Mouse (Mus musculus): Measurements from ENCODE around the gene Zfp638. TPM values are rescaled to one million over a fixed set of nuclear protein-coding genes. Genes with fewer than 3 reads are reported as not detected.
"Not testable (repeated sequence)": the region's sequence is repeated elsewhere in the genome, so short reads cannot be mapped to it uniquely, and the experiment has no call there.

Gene Zfp638
- polyA plus RNA-seq, 1 experiment from 2014 or later = 65.0 TPM

GRCm38 (mm10) chr6:84009172-84009872, 142.4 kb downstream of the Zfp638 start:
- DNase-seq (ENCODE audit: low spot score) = peak; percentile 49
- H3K9ac ChIP-seq (ENCODE audit: low read length) = peak overlapping the region; percentile 29; the same call in 1 of the 2 replicates
- WGBS = 16% methylated on average over 8 of the region's 8 CpGs

GRCm38 (mm10) chr6:84009915-84010302, 143.0 kb downstream of the Zfp638 start:
- H3K27ac ChIP-seq (ENCODE audit: low read depth) = peak overlapping the region; percentile 55; the same call in 1 of the 2 replicates
- no peak overlapping the region for H3K9ac ChIP-seq (ENCODE audit: low read length)
- no peaks in the 10 kb centered on the region for H3K27me3 ChIP-seq (replicated peaks; ENCODE audit: control insufficient read depth, insufficient read depth, low read length)
- H3K36me3 ChIP-seq (ENCODE audit: control insufficient read depth, insufficient read depth, low read length) = no peaks in the 10 kb centered on the region
- 32% methylated on average over 4 of the region's 4 CpGs for WGBS
- DNase-seq (ENCODE audit: low spot score) (no peak), ATAC-seq (replicated peaks; ENCODE audit: low FRiP score, low TSS enrichment, low read depth) (no peak)
- peak overlapping the region; percentile 85 for H3K4me2 ChIP-seq (ENCODE audit: low read length)
- no peaks in the 10 kb centered on the region for H3K9me3 ChIP-seq (ENCODE audit: control insufficient read depth, low read length)
- H3K4me3 ChIP-seq (ENCODE audit: low read depth, low read length) = no peak overlapping the region
- H3K4me1 ChIP-seq (replicated peaks; ENCODE audit: control insufficient read depth, insufficient read depth, low read length) = peaks cover 21% of the 10 kb centered on the region

More at GRCm38 (mm10) chr6:84009172-84009872, 142.4 kb downstream of the Zfp638 start:
- H3K4me2 ChIP-seq (ENCODE audit: low read length) = peak overlapping the region; percentile 85
- H3K36me3 ChIP-seq (ENCODE audit: control insufficient read depth, insufficient read depth, low read length) = no peaks in the 10 kb centered on the region
- H3K27ac ChIP-seq (ENCODE audit: low read depth) = peak overlapping the region; percentile 47; the same call in 1 of the 2 replicates
- H3K4me1 ChIP-seq (replicated peaks; ENCODE audit: control insufficient read depth, insufficient read depth, low read length) = peaks cover 21% of the 10 kb centered on the region
- no peak for ATAC-seq (replicated peaks; ENCODE audit: low FRiP score, low TSS enrichment, low read depth)
- no peaks in the 10 kb centered on the region for H3K27me3 ChIP-seq (replicated peaks; ENCODE audit: control insufficient read depth, insufficient read depth, low read length)
- no peaks in the 10 kb centered on the region for H3K9me3 ChIP-seq (ENCODE audit: control insufficient read depth, low read length)
- H3K4me3 ChIP-seq (ENCODE audit: low read depth, low read length) = peak overlapping the region; percentile 40

GRCm38 (mm10) chr6:84010303-84011225, 143.7 kb downstream of the Zfp638 start:
- DNase-seq (ENCODE audit: low spot score) (peak; percentile 59), ATAC-seq (replicated peaks; ENCODE audit: low FRiP score, low TSS enrichment, low read depth) (peak; percentile 58)
- H3K9me3 ChIP-seq (ENCODE audit: control insufficient read depth, low read length) = no peaks in the 10 kb centered on the region
- H3K4me1 ChIP-seq (replicated peaks; ENCODE audit: control insufficient read depth, insufficient read depth, low read length) = peaks cover 21% of the 10 kb centered on the region
- H3K4me3 ChIP-seq (ENCODE audit: low read depth, low read length) = no peak overlapping the region
- H3K27me3 ChIP-seq (replicated peaks; ENCODE audit: control insufficient read depth, insufficient read depth, low read length) = no peaks in the 10 kb centered on the region
- WGBS = 39% methylated on average over 8 of the region's 8 CpGs
- peak overlapping the region; percentile 85 for H3K4me2 ChIP-seq (ENCODE audit: low read length)
- no peak overlapping the region for H3K9ac ChIP-seq (ENCODE audit: low read length)
- no peaks in the 10 kb centered on the region for H3K36me3 ChIP-seq (ENCODE audit: control insufficient read depth, insufficient read depth, low read length)
- H3K27ac ChIP-seq (ENCODE audit: low read depth) = peak overlapping the region; percentile 55

- Histone ChIP-seq H3K4me1 (replicated peaks; ENCODE audit: control insufficient read depth, insufficient read depth, low read length) (peaks cover 13% of the 10 kb centered on the region), H3K27me3 (replicated peaks; ENCODE audit: control insufficient read depth, insufficient read depth, low read length) (0 out of 2 replicates have a peak, but pooled peaks cover 11% of the 10 kb centered on the region), H3K27ac (ENCODE audit: low read depth) (peak overlapping the region; percentile 34; the same call in 1 of the 2 replicates)
- not testable (repeated sequence) for H3K36me3 ChIP-seq (ENCODE audit: control insufficient read depth, insufficient read depth, low read length); DNase-seq (ENCODE audit: low spot score); H3K9me3 ChIP-seq (ENCODE audit: control insufficient read depth, low read length); H3K9ac ChIP-seq (ENCODE audit: low read length); H3K4me2 ChIP-seq (ENCODE audit: low read length); H3K4me3 ChIP-seq (ENCODE audit: low read depth, low read length)
- 55% methylated on average over 4 of the region's 4 CpGs for WGBS
- 0 out of 2 replicates have a peak, but pooled peaks have one; percentile 45 for ATAC-seq (replicated peaks; ENCODE audit: low FRiP score, low TSS enrichment, low read depth)
These were observed 148.2 kb downstream of the Zfp638 start for GRCm38 (mm10) chr6:84014961-84015683.

GRCm38 (mm10) chr6:84016851-84017250, 149.9 kb downstream of the Zfp638 start:
- Histone ChIP-seq H3K9ac (ENCODE audit: low read length) (no peak overlapping the region), H3K27me3 (replicated peaks; ENCODE audit: control insufficient read depth, insufficient read depth, low read length) (0 out of 2 replicates have a peak, but pooled peaks cover 13% of the 10 kb centered on the region), H3K36me3 (ENCODE audit: control insufficient read depth, insufficient read depth, low read length) (no peaks in the 10 kb centered on the region), H3K4me2 (ENCODE audit: low read length) (no peak overlapping the region), H3K4me3 (ENCODE audit: low read depth, low read length) (no peak overlapping the region), H3K27ac (ENCODE audit: low read depth) (no peak overlapping the region), H3K9me3 (ENCODE audit: control insufficient read depth, low read length) (no peaks in the 10 kb centered on the region), H3K4me1 (replicated peaks; ENCODE audit: control insufficient read depth, insufficient read depth, low read length) (peaks cover 8% of the 10 kb centered on the region; the same call in 1 of the 2 replicates)
- DNase-seq (ENCODE audit: low spot score) (no peak), ATAC-seq (replicated peaks; ENCODE audit: low FRiP score, low TSS enrichment, low read depth) (no peak)
- WGBS = 93% methylated on average over 7 of the region's 7 CpGs

- no peaks in the 10 kb centered on the region for H3K36me3 ChIP-seq (ENCODE audit: control insufficient read depth, insufficient read depth, low read length)
- H3K27ac ChIP-seq (ENCODE audit: low read depth) = no peak overlapping the region
- no peaks in the 10 kb centered on the region for H3K9me3 ChIP-seq (ENCODE audit: control insufficient read depth, low read length)
- no peak overlapping the region for H3K4me3 ChIP-seq (ENCODE audit: low read depth, low read length)
- DNase-seq (ENCODE audit: low spot score) (no peak), ATAC-seq (replicated peaks; ENCODE audit: low FRiP score, low TSS enrichment, low read depth) (no peak)
- H3K4me2 ChIP-seq (ENCODE audit: low read length) = no peak overlapping the region
- peaks cover 8% of the 10 kb centered on the region; the same call in 1 of the 2 replicates for H3K4me1 ChIP-seq (replicated peaks; ENCODE audit: control insufficient read depth, insufficient read depth, low read length)
- H3K27me3 ChIP-seq (replicated peaks; ENCODE audit: control insufficient read depth, insufficient read depth, low read length) = 0 out of 2 replicates have a peak, but pooled peaks cover 13% of the 10 kb centered on the region
- WGBS = 50% methylated on average over 3 of the region's 3 CpGs
- no peak overlapping the region for H3K9ac ChIP-seq (ENCODE audit: low read length)
These were observed 150.5 kb downstream of the Zfp638 start for GRCm38 (mm10) chr6:84017392-84017791.

- Histone ChIP-seq H3K4me3 (ENCODE audit: low read depth, low read length) (peak overlapping the region; percentile 36), H3K4me2 (ENCODE audit: low read length) (peak overlapping the region; percentile 73), H3K36me3 (ENCODE audit: control insufficient read depth, insufficient read depth, low read length) (no peaks in the 10 kb centered on the region), H3K4me1 (replicated peaks; ENCODE audit: control insufficient read depth, insufficient read depth, low read length) (peaks cover 8% of the 10 kb centered on the region; the same call in 1 of the 2 replicates), H3K9ac (ENCODE audit: low read length) (0 out of 2 replicates have a peak overlapping the region, but pooled peaks have one; percentile 34), H3K27ac (ENCODE audit: low read depth) (no peak overlapping the region), H3K27me3 (replicated peaks; ENCODE audit: control insufficient read depth, insufficient read depth, low read length) (0 out of 2 replicates have a peak, but pooled peaks cover 13% of the 10 kb centered on the region), H3K9me3 (ENCODE audit: control insufficient read depth, low read length) (no peaks in the 10 kb centered on the region)
- 3% methylated on average over 28 of the region's 28 CpGs for WGBS
- peak; percentile 72; the same call in 1 of the 2 replicates for ATAC-seq (replicated peaks; ENCODE audit: low FRiP score, low TSS enrichment, low read depth)
- peak; percentile 78 for DNase-seq (ENCODE audit: low spot score)
These were observed 152.1 kb downstream of the Zfp638 start for GRCm38 (mm10) chr6:84018906-84019550.

Data from intestine, embryonic 14.5 days (tissue).